Mouse (Mus musculus) hindbrain, embryonic 14.5 days (tissue): Measurements from ENCODE around the gene Sema3a. TPM values are rescaled to one million over a fixed set of nuclear protein-coding genes. Genes with fewer than 3 reads are reported as not detected.
"Not testable (repeated sequence)": the region's sequence is repeated elsewhere in the genome, so short reads cannot be mapped to it uniquely, and the experiment has no call there.

ENCODE experiments used
- ATAC-seq: fragments of 200-750 bp; cut with Nextera tagmentation; 2 replicates; pipeline ENCODE4 v1.8.0; 2017; ENCODE audit warnings: moderate number of reproducible peaks, mild to moderate bottlenecking, moderate TSS enrichment, moderate library complexity; ENCODE audit not compliant: low FRiP score
- DNase-seq: peaks from one replicate; pipeline ENCODE4 v3.0.0-alpha.2; 2015; ENCODE audit warnings: low spot score
- H3K27ac ChIP-seq: fragments of 300-500 bp; sonication (generic); 2 replicates; pipeline ENCODE4 v1.5.1; 2014; ENCODE audit warnings: mild to moderate bottlenecking, moderate library complexity
- H3K27me3 ChIP-seq: fragments of 300-500 bp; sonication (generic); 2 replicates; pipeline ENCODE4 v1.6.1; 2014; ENCODE audit warnings: mild to moderate bottlenecking, low read length, mixed read lengths; ENCODE audit not compliant: control insufficient read depth, insufficient read depth
- H3K36me3 ChIP-seq: fragments of 300-500 bp; sonication (generic); replicated peaks from 2 replicates; pipeline ENCODE4 v1.6.1; 2014; ENCODE audit not compliant: control insufficient read depth, insufficient read depth
- H3K4me1 ChIP-seq: fragments of 300-500 bp; sonication (generic); replicated peaks from 2 replicates; pipeline ENCODE4 v1.6.1; 2014; ENCODE audit warnings: antibody characterized with exemption, low read length, mixed read lengths; ENCODE audit not compliant: control insufficient read depth, insufficient read depth
- H3K4me2 ChIP-seq: fragments of 300-500 bp; sonication (generic); replicated peaks from 2 replicates; pipeline ENCODE4 v1.6.1; 2014; ENCODE audit warnings: mild to moderate bottlenecking, moderate library complexity
- H3K4me3 ChIP-seq: fragments of 300-500 bp; sonication (generic); replicated peaks from 2 replicates; pipeline ENCODE4 v1.5.1; 2014; ENCODE audit warnings: mild to moderate bottlenecking, low read length
- H3K9ac ChIP-seq: fragments of 300-500 bp; sonication (generic); 2 replicates; pipeline ENCODE4 v1.6.1; 2014
- H3K9me3 ChIP-seq: fragments of 300-500 bp; sonication (generic); 2 replicates; pipeline ENCODE4 v1.6.1; 2016; ENCODE audit warnings: low read length; ENCODE audit not compliant: control insufficient read depth
- WGBS: fragments of 180-500 bp; shearing (Covaris S2); extraction: QIAGEN DNeasy Blood & Tissue Kit; methylation state at CpG from one replicate; pipeline ENCODE4 v1.1.7; 2014; 5-methylcytosine and 5-hydroxymethylcytosine counted together
- polyA plus RNA-seq: library from polyadenylated mRNA; unstranded; fragments of >200 nt; fragmentation: Nextera tagmentation; extraction: Ambion mirVana; gene quantifications from 2 replicates; pipeline ENCODE4 v1.2.1, GENCODE M21; 2014

Gene Sema3a
- polyA plus RNA-seq, 1 experiment from 2014 or later = 31.1 TPM

DNA sequence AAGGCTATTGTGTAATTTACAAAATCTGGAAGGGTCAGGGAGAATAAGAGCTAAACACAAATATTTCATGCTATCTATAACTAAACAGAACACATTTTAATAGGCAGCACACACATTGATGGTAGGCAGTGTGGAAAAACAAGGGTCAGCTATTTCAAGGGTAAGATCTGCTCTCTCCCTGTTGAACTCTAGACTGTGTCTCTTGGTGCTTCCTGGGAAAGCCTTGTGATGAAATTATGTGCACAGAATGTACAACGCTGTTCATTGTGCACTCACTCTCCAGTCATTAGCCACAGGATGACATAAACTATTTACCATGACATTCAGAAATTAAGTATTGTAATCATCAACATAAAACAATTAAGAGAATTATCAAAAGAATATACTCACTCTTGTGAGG is 486.4 kb downstream of the Sema3a start:
- ATAC-seq (no peak), DNase-seq (no peak)
- H3K4me2 ChIP-seq = no peak overlapping the region
- no peaks in the 10 kb centered on the region for H3K36me3 ChIP-seq
- WGBS = 79% methylated on average over 1 of the region's 1 CpGs
- no peak overlapping the region for H3K9ac ChIP-seq
- H3K27ac ChIP-seq = no peak overlapping the region
- H3K4me3 ChIP-seq = no peak overlapping the region
- H3K9me3 ChIP-seq = no peaks in the 10 kb centered on the region
- H3K27me3 ChIP-seq = no peaks in the 10 kb centered on the region
- H3K4me1 ChIP-seq = no peaks in the 10 kb centered on the region

DNA sequence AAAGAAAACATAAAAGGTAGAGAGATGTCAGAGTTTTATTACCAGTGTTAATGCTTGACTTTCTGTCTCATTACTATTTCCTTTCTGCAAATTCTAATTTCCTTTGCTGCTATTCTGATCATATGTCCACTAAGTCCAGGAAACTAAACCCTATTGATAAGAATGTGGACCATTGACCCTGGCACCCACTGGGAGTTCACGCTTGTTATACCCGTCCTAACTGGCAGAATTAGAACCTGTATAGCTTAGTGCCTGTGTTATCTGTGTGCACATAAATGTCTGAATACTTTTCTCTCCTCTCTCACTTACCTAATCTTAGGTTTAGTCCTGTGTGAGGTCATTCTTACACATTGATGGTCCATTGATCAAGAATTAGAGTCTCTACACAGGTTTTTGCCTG is 486.9 kb downstream of the Sema3a start:
- no peak overlapping the region for H3K4me3 ChIP-seq
- H3K9me3 ChIP-seq = no peaks in the 10 kb centered on the region
- no peaks in the 10 kb centered on the region for H3K36me3 ChIP-seq
- H3K27me3 ChIP-seq = no peaks in the 10 kb centered on the region
- H3K9ac ChIP-seq = no peak overlapping the region
- ATAC-seq = no peak
- H3K27ac ChIP-seq = no peak overlapping the region
- H3K4me2 ChIP-seq = no peak overlapping the region
- no peak for DNase-seq
- 72% methylated on average over 2 of the region's 2 CpGs for WGBS
- no peaks in the 10 kb centered on the region for H3K4me1 ChIP-seq

DNA sequence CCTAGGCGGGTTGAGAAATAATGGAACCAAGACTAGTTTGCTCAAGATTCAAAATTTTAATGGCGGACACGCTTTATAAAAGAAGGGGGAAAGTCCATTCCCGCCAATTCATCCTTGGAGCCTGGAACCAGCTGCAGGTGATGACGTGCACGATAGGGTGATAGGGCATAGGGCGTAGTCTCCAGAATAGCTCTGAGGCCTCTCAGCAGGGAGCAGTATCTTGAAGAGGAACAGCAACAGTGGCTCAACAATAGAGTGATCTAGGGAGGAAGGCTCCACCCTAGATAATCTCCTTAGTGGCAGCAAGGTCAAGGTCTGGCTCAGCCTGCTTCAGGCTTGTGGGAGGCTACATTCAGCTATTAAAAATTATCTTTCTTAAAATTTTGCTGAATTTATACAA is 489.4 kb downstream of the Sema3a start:
- 78% methylated on average over 7 of the region's 7 CpGs for WGBS
- not testable (repeated sequence) for H3K9ac ChIP-seq, ATAC-seq

DNA sequence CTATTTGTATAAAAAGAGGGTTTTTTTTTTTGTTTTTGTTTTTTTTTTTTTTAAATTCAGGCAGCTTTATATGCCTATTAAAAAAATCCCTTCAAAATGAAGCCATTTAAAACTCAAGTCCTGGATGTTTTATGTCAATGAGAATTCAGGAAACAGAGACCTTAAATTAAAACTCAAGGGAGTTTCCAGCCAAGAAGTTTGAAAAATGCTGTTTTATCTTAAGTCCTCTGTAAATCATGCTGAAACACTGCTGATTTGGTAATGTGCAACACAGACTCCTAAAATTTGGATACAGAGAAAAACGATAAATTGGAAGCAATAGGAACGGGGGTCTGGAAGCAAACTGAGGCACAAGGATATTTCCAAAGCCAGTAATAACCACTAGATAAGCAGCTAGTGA is 490.7 kb downstream of the Sema3a start:
- Histone ChIP-seq H3K36me3 (no peaks in the 10 kb centered on the region), H3K4me2 (no peak overlapping the region), H3K9ac (no peak overlapping the region), H3K9me3 (no peaks in the 10 kb centered on the region), H3K27ac (no peak overlapping the region), H3K4me3 (no peak overlapping the region), H3K27me3 (no peaks in the 10 kb centered on the region), H3K4me1 (no peaks in the 10 kb centered on the region)
- ATAC-seq (no peak), DNase-seq (no peak)
- 89% methylated on average over 2 of the region's 2 CpGs for WGBS

More for the DNA sequence above, 489.4 kb downstream of the Sema3a start:
- H3K27ac ChIP-seq, H3K4me3 ChIP-seq, H3K27me3 ChIP-seq, H3K9me3 ChIP-seq, H3K4me1 ChIP-seq, H3K36me3 ChIP-seq, H3K4me2 ChIP-seq, DNase-seq: not testable (repeated sequence)

GRCm38 (mm10) chr5:13622578-13622977 is 497.4 kb downstream of the Sema3a start:
- Histone ChIP-seq H3K4me3 (no peak overlapping the region), H3K27ac (no peak overlapping the region), H3K27me3 (no peaks in the 10 kb centered on the region; the same call in 1 of the 2 replicates), H3K4me1 (peaks cover 4% of the 10 kb centered on the region; the same call in 1 of the 2 replicates), H3K4me2 (no peak overlapping the region), H3K9me3 (no peaks in the 10 kb centered on the region), H3K9ac (no peak overlapping the region), H3K36me3 (no peaks in the 10 kb centered on the region)
- ATAC-seq (no peak), DNase-seq (no peak)
- 64% methylated on average over 7 of the region's 7 CpGs for WGBS

GRCm38 (mm10) chr5:13624754-13625153 is 499.5 kb downstream of the Sema3a start:
- H3K9ac ChIP-seq = no peak overlapping the region
- H3K9me3 ChIP-seq = no peaks in the 10 kb centered on the region
- H3K4me1 ChIP-seq = peaks cover 4% of the 10 kb centered on the region; the same call in 1 of the 2 replicates
- H3K36me3 ChIP-seq = no peaks in the 10 kb centered on the region
- H3K27ac ChIP-seq = no peak overlapping the region
- DNase-seq (no peak), ATAC-seq (peak; percentile 22; the same call in 1 of the 2 replicates)
- no peaks in the 10 kb centered on the region; the same call in 1 of the 2 replicates for H3K27me3 ChIP-seq
- no peak overlapping the region for H3K4me2 ChIP-seq
- WGBS = 11% methylated on average over 5 of the region's 5 CpGs
- no peak overlapping the region for H3K4me3 ChIP-seq

GRCm38 (mm10) chr5:13626093-13626492 is 500.9 kb downstream of the Sema3a start:
- no peaks in the 10 kb centered on the region for H3K36me3 ChIP-seq
- 66% methylated on average over 5 of the region's 5 CpGs for whole genome bisulfite sequencing
- no peaks in the 10 kb centered on the region; the same call in 1 of the 2 replicates for H3K27me3 ChIP-seq
- H3K9me3 ChIP-seq = no peaks in the 10 kb centered on the region
- no peak overlapping the region for H3K4me2 ChIP-seq
- ATAC-seq (no peak), DNase-seq (no peak)
- no peak overlapping the region for H3K27ac ChIP-seq
- no peak overlapping the region for H3K9ac ChIP-seq
- H3K4me3 ChIP-seq = no peak overlapping the region
- peaks cover 4% of the 10 kb centered on the region; the same call in 1 of the 2 replicates for H3K4me1 ChIP-seq

DNA sequence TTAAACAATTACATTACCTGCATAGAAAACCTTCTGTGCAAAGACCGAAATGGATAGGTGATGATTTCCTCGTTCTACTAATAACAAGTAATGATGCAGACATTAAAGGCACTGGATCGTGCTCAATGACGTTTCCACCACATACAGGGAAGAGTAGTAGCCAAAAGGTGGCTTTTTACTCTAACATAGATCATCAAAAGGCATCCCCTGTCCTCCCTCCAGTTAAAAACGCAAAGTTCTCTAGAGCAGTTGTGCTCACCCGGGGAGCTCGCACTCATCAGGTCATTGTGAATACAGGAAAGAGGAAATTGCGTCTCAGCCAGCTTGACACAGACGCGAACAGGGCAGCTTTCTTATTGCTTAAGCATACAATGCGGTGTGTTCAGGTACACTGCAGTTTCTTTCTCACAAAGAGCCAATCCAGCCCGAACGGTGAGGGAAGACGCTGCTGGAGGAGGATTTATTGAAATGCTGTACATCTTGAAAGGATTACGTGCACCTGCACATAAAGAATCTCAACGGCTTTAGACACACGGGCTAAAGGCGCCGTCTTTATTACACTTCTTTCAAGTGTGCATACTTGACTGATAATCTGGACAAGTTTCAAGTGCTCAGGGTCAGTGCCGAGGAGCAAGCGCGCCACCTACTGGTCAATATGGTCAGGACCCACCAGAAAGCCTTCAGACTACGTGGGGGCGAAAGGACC is 503.5 kb downstream of the Sema3a start:
- peak overlapping the region; percentile 52 for H3K9ac ChIP-seq
- peak overlapping the region; percentile 59 for H3K4me2 ChIP-seq
- peak overlapping the region; percentile 31 for H3K4me3 ChIP-seq
- H3K27ac ChIP-seq = peak overlapping the region; percentile 66
- peak; percentile 94 for DNase-seq
- 12% methylated on average over 24 of the region's 24 CpGs for WGBS
- H3K27me3 ChIP-seq = no peaks in the 10 kb centered on the region
- H3K4me1 ChIP-seq = peaks cover 4% of the 10 kb centered on the region; the same call in 1 of the 2 replicates
- ATAC-seq = peak; percentile 85
- H3K9me3 ChIP-seq = no peaks in the 10 kb centered on the region
- no peaks in the 10 kb centered on the region for H3K36me3 ChIP-seq

DNA sequence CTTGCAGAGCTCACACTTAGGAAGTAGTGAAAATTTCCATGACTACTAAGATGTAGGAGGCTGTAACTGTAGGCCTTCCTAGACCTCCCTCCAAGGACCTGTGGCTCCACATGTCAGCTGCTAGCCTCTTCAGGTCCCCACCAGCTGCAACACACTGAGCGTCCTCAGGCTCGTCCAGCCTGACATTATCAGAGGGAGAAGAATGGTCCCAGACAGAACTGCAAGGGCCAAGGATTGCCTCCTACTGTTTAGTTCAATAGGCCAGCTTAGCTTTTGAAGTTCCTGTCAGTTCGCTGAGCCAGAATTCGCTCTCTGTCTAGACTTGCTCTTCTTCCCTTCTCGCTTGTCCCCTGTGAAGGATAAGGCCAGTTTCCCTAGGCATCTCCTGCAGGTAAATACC is 504.7 kb downstream of the Sema3a start:
- 0 out of 2 replicates have a peak, but pooled peaks have one; percentile 18 for ATAC-seq
- H3K36me3 ChIP-seq = no peaks in the 10 kb centered on the region
- no peak overlapping the region for H3K4me3 ChIP-seq
- no peak overlapping the region for H3K27ac ChIP-seq
- no peaks in the 10 kb centered on the region for H3K4me1 ChIP-seq
- H3K9ac ChIP-seq = no peak overlapping the region
- no peak overlapping the region for H3K4me2 ChIP-seq
- H3K27me3 ChIP-seq = no peaks in the 10 kb centered on the region
- WGBS = 10% methylated on average over 5 of the region's 5 CpGs
- DNase-seq = no peak
- no peaks in the 10 kb centered on the region for H3K9me3 ChIP-seq
